Mouse (Mus musculus) neural tube, embryonic 14.5 days (tissue): ENCODE data around the gene Tmem223. TPM values are rescaled to one million over a fixed set of nuclear protein-coding genes. Genes with fewer than 3 reads are reported as not detected.
A peak's percentile ranks its signal among the peaks of the same experiment; 100 is the strongest.

Experiments
- ATAC-seq: fragments of 200-750 bp; cut with Nextera tagmentation; 2 replicates; pipeline ENCODE4 v1.8.0; 2017; ENCODE audit warnings: low read depth, mild to moderate bottlenecking, moderate TSS enrichment, moderate library complexity
- H3K27ac ChIP-seq: fragments of 300-500 bp; sonication (generic); 2 replicates; pipeline ENCODE4 v1.5.1; 2014; ENCODE audit warnings: low read depth, mild to moderate bottlenecking, control low read depth, low read length, moderate library complexity, mixed read lengths
- H3K27me3 ChIP-seq: fragments of 300-500 bp; sonication (generic); 2 replicates; pipeline ENCODE4 v1.6.1; 2014; ENCODE audit warnings: low read length; ENCODE audit not compliant: control insufficient read depth, insufficient read depth
- H3K36me3 ChIP-seq: fragments of 300-500 bp; sonication (generic); 2 replicates; pipeline ENCODE4 v1.6.1; 2014; ENCODE audit warnings: low read length, mixed read lengths; ENCODE audit not compliant: control insufficient read depth, insufficient read depth
- H3K4me1 ChIP-seq: fragments of 300-500 bp; sonication (generic); 2 replicates; pipeline ENCODE4 v1.6.1; 2014; ENCODE audit warnings: low read length; ENCODE audit not compliant: control insufficient read depth, insufficient read depth
- H3K4me2 ChIP-seq: fragments of 300-500 bp; sonication (generic); 2 replicates; pipeline ENCODE4 v1.6.1; 2014; ENCODE audit warnings: mild to moderate bottlenecking, low read depth, low read length, control low read depth
- H3K4me3 ChIP-seq: fragments of 300-500 bp; sonication (generic); 2 replicates; pipeline ENCODE4 v1.5.1; 2014; ENCODE audit warnings: low read depth, low read length, control low read depth, mixed read lengths
- H3K9ac ChIP-seq: fragments of 300-500 bp; sonication (generic); replicated peaks from 2 replicates; pipeline ENCODE4 v1.6.1; 2014; ENCODE audit warnings: low read depth, mild to moderate bottlenecking, control low read depth, low read length, mixed read lengths
- H3K9me3 ChIP-seq: fragments of 300-500 bp; sonication (generic); 2 replicates; pipeline ENCODE4 v1.6.1; 2016; ENCODE audit warnings: low read length; ENCODE audit not compliant: control insufficient read depth
- WGBS: fragments of 180-500 bp; shearing (Covaris S2); extraction: QIAGEN DNeasy Blood & Tissue Kit; methylation state at CpG from one replicate; pipeline ENCODE4 v1.1.7; 2014; 5-methylcytosine and 5-hydroxymethylcytosine counted together
- polyA plus RNA-seq: library from polyadenylated mRNA; unstranded; fragments of >200 nt; fragmentation: Nextera tagmentation; extraction: Ambion mirVana; gene quantifications from 2 replicates; pipeline ENCODE4 v1.2.1, GENCODE M21; 2014

Gene Tmem223
- 223 and 263 TPM in 2 replicates for polyA plus RNA-seq

DNA sequence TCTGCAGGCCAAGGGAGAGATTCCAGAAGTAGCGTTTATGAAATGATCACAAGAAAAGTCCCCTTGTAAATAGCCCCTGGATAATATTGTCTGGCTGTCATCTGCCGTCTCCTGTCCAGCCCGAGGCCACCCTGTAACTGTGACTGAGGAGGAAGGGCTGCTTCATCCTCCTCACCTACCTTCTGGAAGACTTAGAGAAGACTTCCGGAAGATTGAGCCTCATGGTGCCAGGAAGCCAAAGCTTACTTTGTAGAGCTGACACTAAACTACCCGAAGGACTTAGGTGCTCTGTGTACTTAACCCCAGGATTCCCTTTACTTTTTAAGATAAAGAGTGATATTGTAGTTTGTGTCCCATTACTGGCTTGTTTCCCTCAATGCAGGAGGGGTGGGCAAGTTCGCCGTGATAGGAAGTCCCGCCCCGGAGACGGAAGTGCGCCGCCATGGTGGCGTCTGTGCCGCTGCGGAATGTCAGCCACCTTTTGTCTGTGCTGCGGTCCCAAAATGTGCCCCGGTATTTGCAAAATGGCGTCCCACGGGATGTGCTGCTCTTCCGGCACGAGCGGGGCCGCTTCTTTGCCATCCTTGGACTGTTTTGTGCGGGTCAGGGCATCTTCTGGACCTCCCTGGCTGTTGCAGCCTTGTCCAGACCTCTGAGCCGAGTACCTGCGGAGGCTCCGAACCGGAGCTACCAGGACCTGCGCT, at the start of gene Tmem223:
Gene Tmem223 (plus strand): TSS at position 430 of the 704 bp plus-strand sequence.
- Histone ChIP-seq H3K27me3 (no peaks in the 10 kb centered on the region), H3K4me3 (peak within 1 kb of the TSS; percentile 78), H3K9me3 (peaks cover under 1% of the 10 kb centered on the region; the same call in 1 of the 2 replicates), H3K9ac (peak within 1 kb of the TSS; percentile 96), H3K36me3 (peaks cover 56% of the 10 kb centered on the region), H3K27ac (peak within 1 kb of the TSS; percentile 84), H3K4me2 (peak within 1 kb of the TSS; percentile 88), H3K4me1 (peaks cover 31% of the 10 kb centered on the region)
- ATAC-seq, result peak; percentile 47; the same call in 1 of the 2 replicates
- WGBS, result 22% methylated on average over 29 of the region's 29 CpGs

GRCm38 (mm10) chr19:8721378-8721777, 49.4 kb upstream of the Tmem223 start:
- Histone ChIP-seq H3K9ac (no peak overlapping the region; the same call in 1 of the 2 replicates), H3K4me3 (no peak overlapping the region; the same call in 1 of the 2 replicates), H3K27ac (no peak overlapping the region), H3K9me3 (no peaks in the 10 kb centered on the region), H3K27me3 (no peaks in the 10 kb centered on the region), H3K4me2 (peak overlapping the region; percentile 66), H3K4me1 (peaks cover 27% of the 10 kb centered on the region), H3K36me3 (peaks cover 20% of the 10 kb centered on the region)
- ATAC-seq, result no peak
- 83% methylated on average over 1 of the region's 1 CpGs for WGBS

- H3K27me3 ChIP-seq, result no peaks in the 10 kb centered on the region
- H3K4me2 ChIP-seq, result peak overlapping the region; percentile 66
- H3K36me3 ChIP-seq, result peaks cover 21% of the 10 kb centered on the region
- 0 out of 2 replicates have a peak overlapping the region, but pooled peaks have one; percentile 92 for H3K27ac ChIP-seq
- peak overlapping the region; percentile 90 for H3K9ac ChIP-seq
- peaks cover 27% of the 10 kb centered on the region for H3K4me1 ChIP-seq
- H3K9me3 ChIP-seq, result no peaks in the 10 kb centered on the region
- ATAC-seq, result no peak
- H3K4me3 ChIP-seq, result peak overlapping the region; percentile 86
- WGBS, result 66% methylated on average over 4 of the region's 4 CpGs
Observed at GRCm38 (mm10) chr19:8722021-8722420, 48.8 kb upstream of the Tmem223 start.

- no peaks in the 10 kb centered on the region for H3K27me3 ChIP-seq
- peak overlapping the region; percentile 90 for H3K9ac ChIP-seq
- peak; percentile 20 for ATAC-seq
- H3K9me3 ChIP-seq, result no peaks in the 10 kb centered on the region
- WGBS, result 1% methylated on average over 5 of the region's 5 CpGs
- peaks cover 21% of the 10 kb centered on the region for H3K36me3 ChIP-seq
- peak overlapping the region; percentile 66 for H3K4me2 ChIP-seq
- peak overlapping the region; percentile 86 for H3K4me3 ChIP-seq
- H3K27ac ChIP-seq, result peak overlapping the region; percentile 92
- H3K4me1 ChIP-seq, result peaks cover 27% of the 10 kb centered on the region
Observed at GRCm38 (mm10) chr19:8722559-8722906, 48.3 kb upstream of the Tmem223 start.

DNA sequence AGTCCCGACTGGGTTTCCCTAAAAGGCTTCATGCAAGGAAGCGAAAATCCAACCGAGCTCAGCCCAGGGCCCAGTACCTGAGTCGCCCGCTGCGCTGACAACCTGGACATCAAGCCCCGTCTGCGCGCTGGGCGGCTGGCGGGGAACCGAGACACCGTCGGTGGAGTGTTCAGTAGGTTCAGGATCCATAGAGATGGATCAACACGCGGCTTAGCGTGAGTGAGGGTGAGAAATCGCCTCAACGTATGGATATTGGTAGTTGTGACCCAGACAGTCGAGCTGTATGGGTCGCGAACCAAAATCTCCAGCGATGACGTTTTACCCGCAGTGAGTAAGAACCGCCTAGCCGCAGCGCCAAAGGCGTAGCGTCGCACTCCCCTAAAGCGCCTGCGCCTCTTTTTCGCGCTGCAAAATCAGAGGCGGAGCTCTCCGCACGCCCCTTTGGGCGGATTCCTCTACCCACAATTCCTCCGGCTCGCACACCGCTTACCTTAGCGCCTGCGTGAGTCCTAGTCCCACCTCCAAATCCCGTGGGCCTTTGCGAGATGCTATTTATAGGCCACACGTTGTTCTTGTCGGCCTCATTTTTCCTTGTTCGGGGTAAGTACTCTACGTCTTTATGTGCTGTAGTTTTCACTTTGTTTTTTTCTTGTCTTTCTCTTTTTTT, 47.8 kb upstream of the Tmem223 start, which contains the start of gene Slc3a2:
Gene Slc3a2 (minus strand): TSS at position 463 of the 667 bp plus-strand sequence.
- ATAC-seq, result peak; percentile 95
- Histone ChIP-seq H3K27me3 (no peaks in the 10 kb centered on the region), H3K9me3 (no peaks in the 10 kb centered on the region), H3K9ac (peak within 1 kb of the TSS; percentile 90), H3K27ac (peak within 1 kb of the TSS; percentile 92), H3K4me1 (peaks cover 27% of the 10 kb centered on the region), H3K4me3 (peak within 1 kb of the TSS; percentile 86), H3K4me2 (peak within 1 kb of the TSS; percentile 72), H3K36me3 (peaks cover 21% of the 10 kb centered on the region)
- under 1% methylated on average over 50 of the region's 50 CpGs for WGBS

GRCm38 (mm10) chr19:8723574-8724346, 47.0 kb upstream of the Tmem223 start:
- WGBS, result under 1% methylated on average over 20 of the region's 20 CpGs
- peaks cover 27% of the 10 kb centered on the region for H3K4me1 ChIP-seq
- ATAC-seq, result peak; percentile 1; the same call in 1 of the 2 replicates
- H3K36me3 ChIP-seq, result peaks cover 21% of the 10 kb centered on the region
- no peaks in the 10 kb centered on the region for H3K27me3 ChIP-seq
- H3K27ac ChIP-seq, result peak overlapping the region; percentile 70
- peak overlapping the region; percentile 72 for H3K4me2 ChIP-seq
- no peaks in the 10 kb centered on the region for H3K9me3 ChIP-seq
- H3K9ac ChIP-seq, result peak overlapping the region; percentile 90
- peak overlapping the region; percentile 86 for H3K4me3 ChIP-seq

- H3K4me2 ChIP-seq, result peak overlapping the region; percentile 72
- H3K9me3 ChIP-seq, result no peaks in the 10 kb centered on the region
- H3K4me3 ChIP-seq, result peak overlapping the region; percentile 86
- H3K9ac ChIP-seq, result peak overlapping the region; percentile 90; the same call in 1 of the 2 replicates
- H3K36me3 ChIP-seq, result peaks cover 21% of the 10 kb centered on the region
- 4% methylated on average over 2 of the region's 2 CpGs for WGBS
- ATAC-seq, result no peak
- peaks cover 27% of the 10 kb centered on the region for H3K4me1 ChIP-seq
- no peaks in the 10 kb centered on the region for H3K27me3 ChIP-seq
- no peak overlapping the region for H3K27ac ChIP-seq
Observed at GRCm38 (mm10) chr19:8724392-8724791, 46.4 kb upstream of the Tmem223 start.

DNA sequence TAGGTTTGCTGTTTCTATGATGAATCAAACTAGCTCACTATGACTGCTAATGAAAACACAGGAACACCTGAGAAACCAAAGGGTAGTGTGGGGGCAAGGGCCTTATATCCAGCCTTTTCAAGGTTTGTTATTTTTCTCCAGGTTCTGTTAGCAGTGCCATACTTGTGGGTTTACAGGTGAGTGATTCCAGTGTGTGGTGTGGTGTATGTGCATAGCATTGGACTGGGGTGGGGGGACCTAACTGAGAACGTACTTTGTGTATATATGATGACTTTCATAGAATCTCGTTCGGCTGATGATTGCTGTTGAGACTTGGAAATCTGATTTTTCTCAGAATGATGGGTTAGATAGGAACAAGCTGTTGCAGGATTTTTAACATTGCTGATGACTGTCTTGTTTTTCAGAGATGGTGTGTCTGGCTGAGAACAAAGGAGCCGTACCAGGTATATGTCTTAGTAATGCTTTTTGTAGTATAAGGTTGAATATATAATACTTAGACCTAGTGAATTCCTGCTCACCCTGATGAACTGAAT, 45.6 kb upstream of the Tmem223 start:
- WGBS, result 51% methylated on average over 4 of the region's 4 CpGs
- Histone ChIP-seq H3K9ac (peak overlapping the region; percentile 90; the same call in 1 of the 2 replicates), H3K4me3 (peak overlapping the region; percentile 86), H3K27me3 (no peaks in the 10 kb centered on the region), H3K27ac (no peak overlapping the region), H3K4me1 (peaks cover 27% of the 10 kb centered on the region), H3K9me3 (no peaks in the 10 kb centered on the region), H3K36me3 (peaks cover 21% of the 10 kb centered on the region), H3K4me2 (peak overlapping the region; percentile 72)
- no peak for ATAC-seq
